Mouse (Mus musculus): ENCODE measurements around the gene Comt.

DNA sequence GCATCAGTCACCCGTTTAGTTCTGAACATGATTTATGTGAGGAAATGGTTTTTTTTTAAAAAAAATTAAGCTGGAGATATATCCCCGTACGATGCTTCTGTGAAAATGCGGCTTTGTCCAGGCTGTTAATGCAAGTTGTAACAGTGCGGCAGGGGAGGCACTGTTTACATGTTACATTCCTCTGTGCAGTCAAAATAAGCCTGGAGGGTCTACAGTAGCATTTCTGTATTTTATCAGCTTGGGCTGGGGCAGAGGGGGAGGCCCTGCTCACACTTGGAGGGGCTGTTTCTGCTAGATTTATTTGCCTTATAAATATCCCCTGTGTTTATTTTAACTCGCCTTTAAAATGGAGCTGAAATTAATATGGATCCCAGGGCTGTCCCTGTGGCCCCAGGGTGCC is 21.5 kb upstream of the Comt start:
- TF ChIP-seq POLR2A (IDR thresholded peaks at IDR 0.05; ENCODE audit: borderline replicate concordance, control insufficient read depth, low read depth, low read length): no peak
- no peak for TF ChIP-seq CTCF (IDR thresholded peaks at IDR 0.05; ENCODE audit: control insufficient read depth, insufficient read depth, low read length)

All from bone marrow, adult 2 months (tissue).